Mouse (Mus musculus): Measurements from ENCODE around the gene Ttc24.

Ttc24 gene

DNA sequence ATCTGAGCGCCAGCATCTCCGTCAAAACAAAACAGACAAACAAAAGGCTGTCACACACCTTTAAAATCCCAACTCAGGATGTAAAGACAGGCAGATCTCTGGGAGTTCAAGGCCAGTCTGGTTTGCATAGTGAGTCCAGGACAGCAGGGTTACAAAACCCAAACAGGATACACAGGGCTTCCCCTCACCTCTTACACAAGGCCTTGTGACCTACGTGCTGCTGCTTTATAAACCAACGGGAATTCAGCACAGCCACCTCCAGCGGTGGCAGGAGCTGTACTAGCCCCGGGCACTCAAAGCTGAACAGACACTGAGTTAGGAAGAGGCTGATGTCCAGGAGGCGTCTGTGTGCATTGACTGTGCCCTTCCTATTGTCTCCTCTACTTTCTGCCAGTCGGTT, 663 bp downstream of the Ttc24 start:
- no peak for DNase-seq (ENCODE audit: low spot score)

DNA sequence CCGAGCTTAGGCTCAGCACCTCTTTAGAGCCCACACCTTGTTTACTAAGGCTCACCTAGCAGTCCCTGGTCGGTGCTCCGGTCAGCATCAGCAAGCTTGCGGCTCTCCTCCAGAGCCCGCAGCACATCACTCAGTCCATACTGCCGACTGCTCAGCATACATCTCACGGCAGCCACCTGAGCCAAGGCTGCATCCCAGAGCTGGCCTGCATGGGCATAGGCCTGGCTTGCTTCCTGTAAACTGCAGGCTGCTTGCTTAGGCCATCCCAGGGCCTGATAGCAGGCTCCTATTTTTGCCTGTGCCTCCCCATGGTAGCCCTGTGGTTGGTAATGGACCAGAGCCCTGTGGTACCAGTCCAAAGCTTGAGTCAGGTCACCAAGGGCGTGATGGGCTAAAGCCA, 3.3 kb downstream of the Ttc24 start:
- no peak for DNase-seq (ENCODE audit: low spot score)

DNA sequence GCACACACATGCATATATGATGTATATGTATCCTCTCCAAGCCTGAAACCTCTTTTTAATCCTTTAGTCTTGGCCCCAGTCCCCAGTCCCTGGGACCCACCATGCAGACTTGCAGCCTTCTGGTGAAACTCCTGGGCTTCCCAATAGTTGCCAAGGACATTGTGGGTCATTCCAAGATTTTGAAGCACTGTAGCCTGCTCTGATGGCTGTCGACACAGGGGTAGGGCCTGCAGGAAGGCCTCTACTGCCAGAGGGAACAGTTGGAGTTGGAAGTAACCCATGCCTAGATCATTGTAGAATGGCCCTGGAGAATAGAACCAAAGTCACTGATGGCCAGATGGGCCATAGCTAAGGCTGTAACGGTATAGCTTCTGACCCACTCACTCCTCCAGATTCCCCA, 3.8 kb downstream of the Ttc24 start:
- DNase-seq (ENCODE audit: low spot score), result no peak

DNA sequence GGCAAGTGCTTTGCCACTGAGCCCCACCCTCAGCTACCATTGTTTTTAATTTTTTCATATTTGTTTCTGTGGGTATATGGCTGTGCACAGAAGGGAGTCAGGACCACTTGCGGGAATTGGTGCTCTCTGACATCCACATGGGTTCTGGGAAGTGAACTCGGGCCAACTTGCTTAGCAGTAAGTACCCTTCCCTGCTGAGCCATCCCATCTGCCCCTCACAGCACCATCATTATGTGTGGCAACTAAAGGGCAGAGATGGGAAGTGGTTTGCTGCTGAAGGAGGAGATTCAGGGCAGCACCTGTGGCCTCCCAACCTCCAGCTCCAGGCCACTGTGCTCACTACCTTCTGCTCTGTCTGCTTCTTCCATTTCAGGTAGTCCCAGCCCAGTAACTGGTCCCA, 4.5 kb downstream of the Ttc24 start:
- no peak for DNase-seq (ENCODE audit: low spot score)

DNA sequence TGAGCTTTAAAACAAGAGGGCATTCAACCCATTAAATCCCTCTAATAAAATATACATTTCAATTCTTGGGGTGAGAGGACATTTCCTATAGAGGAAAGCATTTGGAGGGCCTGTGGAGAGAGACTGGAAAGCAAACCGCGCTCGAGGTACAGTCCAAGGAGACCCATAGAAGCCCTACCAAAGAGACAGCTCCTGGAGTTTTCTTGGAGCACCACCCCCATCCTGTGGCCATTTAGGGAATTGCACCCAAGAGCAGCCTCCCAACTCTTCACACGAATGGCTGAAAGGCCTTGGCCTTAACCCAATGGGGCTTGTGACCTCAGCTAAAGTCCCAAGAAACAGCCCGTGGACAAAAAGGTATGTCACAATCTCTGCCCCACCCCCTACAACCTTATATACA, 6.3 kb downstream of the Ttc24 start:
- peak; percentile 92 for DNase-seq (ENCODE audit: low spot score)

DNA sequence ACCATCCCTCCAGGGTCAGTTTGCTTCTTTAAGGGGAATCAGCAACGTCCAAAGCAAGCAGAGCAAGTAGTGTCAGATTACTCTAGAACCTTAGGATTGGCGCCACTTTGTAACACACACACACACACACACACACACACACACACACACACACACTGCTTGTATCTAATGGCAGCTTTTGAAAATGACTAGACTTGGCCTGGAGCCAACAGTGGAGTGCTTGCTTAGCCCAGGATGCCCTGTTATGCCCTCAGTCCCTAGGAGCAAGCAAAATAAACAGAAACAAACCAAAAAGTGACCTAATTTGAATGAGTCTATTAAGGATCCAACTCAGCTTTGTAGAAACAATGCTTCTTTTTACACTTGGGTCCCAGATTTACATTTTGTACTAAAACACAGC, 9.7 kb downstream of the Ttc24 start:
- no peak for DNase-seq (ENCODE audit: low spot score)

DNA sequence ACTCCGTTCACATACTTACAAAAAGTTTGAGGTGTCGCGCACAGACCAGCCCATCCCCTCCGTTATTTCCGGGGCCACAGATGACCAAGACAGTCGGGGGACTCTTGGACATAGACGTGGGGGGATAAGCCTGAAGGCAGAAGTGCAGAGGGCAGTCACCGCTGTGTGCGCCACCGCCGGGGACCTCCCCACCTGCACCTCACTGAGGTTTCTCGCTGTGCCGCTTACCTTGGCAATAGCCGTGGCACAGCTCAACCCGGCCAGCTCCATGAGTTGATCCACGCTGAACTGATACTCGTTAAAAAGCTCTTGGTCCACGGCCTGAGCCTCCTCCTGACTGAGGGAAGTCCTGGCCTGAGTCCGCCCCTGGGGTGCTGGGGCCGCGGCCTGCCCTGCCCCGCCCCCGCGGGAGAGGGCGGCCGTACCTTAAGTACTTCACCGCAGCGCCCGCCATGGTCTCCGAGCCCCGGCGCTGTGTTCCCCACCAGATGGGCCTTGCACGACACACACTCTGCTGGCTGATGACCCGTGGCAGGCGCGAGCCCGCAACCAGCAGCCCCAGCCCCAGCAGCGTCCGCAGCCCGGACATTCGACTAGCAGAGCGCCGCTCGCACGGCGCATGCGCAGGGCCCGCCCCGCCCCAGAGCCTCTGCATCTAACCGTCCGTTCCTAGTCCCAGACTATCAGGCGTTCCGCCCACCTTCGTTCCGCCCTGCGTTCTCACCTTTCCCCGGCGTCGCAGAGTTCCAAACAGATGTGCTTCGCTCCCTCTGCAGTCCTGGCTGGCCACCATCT, 20.0 kb downstream of the Ttc24 start, which contains the start of gene Naxe:
TSS of gene Naxe (minus strand) at position 594 of the 795 bp plus-strand sequence.
- DNase-seq (ENCODE audit: low spot score), result peak; percentile 89

DNA sequence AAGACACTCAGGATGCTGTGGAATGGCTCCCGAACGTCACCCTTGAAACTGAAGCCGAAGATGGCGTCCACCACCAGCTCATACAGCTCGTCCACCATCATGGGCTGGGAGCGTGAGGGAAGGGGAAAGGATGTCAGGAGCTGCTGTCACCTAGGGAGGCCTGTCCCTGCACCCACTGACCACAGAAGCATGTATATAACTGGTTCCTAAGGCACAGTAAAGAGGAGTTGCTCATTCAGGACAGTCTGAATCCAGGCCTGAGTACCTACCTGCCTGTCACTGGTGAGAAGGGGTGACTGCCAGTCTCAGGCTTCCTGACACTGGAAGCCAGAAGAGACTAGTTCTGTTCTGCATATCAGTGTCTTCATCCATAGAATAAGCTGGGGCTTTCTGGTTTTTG, 21.1 kb downstream of the Ttc24 start:
- no peak for DNase-seq (ENCODE audit: low spot score)

DNA sequence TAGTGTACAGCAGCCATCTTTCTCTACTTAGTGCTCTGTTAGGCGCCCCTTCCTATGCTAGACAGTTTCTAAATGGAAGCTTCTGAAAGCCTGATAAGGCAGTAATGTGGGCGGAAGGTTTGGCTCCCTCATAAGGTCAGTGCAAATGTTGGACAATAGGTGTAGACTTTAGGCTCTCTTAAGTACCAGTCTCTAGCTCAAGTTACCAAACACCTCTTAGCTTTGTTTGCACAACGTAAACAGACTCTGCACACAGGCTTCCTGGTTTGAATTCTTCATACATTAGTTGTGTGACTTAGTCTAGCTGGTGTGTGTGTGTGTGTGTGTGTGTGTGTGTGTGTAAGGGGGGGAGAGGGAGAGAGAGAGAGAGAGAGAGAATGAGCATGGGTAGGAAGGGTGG, 28.6 kb downstream of the Ttc24 start:
- DNase-seq (ENCODE audit: low spot score), result no peak

GRCm38 (mm10) chr3:88042661-88043421, 35.3 kb downstream of the Ttc24 start, which contains the start of gene Gpatch4:
TSS of gene Gpatch4 (plus strand) at chr3:88043108.
- DNase-seq (ENCODE audit: low spot score), result peak; percentile 83

DNA sequence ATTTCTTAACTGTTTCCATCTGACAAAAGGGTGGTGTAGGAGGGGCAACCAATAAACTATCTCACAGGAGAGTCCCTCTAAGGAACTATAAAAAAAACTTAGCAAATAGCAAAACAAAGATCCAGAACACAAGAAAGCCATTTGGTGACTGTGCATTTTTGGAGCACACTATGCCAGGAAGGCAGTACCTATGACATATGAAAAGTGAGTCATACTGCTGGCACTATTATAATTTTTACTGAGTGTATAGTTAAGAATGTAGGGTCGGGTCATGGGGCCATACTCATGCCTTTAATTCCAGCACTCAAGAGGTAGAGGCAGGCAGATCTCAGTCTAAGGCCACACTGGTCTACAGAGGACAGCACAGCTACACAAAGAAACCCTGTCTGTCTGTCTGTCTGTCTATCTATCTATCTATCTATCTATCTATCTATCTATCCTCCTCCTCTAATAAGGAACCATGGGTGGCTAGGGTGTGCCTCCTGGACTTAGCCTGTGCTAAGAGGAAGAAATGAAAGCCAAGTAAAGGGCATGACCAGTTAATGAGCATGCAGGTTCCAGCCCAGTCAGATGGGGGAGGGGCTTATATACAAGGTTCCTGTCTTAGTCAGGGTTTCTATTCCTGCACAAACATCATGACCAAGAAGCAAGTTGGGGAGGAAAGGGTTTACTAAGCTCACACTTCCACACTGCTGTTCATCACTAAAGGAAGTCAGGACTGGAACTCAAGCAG, 42.4 kb downstream of the Ttc24 start:
- DNase-seq (ENCODE audit: low spot score), result no peak

DNA sequence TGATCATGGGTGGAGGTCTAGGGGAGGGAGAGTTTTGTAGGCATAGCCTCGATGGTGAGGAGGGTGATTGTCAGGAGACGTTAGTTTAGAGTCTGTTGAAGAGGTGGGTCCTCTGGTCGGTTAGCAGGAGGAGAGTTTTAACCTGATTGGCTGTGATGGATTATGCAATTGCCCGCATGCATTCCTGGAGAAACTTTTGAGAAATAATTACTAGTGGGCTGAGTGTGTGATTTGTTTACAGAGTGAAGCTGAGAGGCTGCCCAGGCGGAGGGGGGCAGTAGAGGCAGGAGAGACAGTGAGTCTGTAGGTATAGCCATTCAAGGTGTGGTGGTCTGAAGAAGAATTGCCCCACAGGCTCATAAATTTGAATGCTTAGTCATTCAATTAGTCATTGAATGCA, 44.6 kb downstream of the Ttc24 start:
- DNase-seq (ENCODE audit: low spot score), result no peak

DNA sequence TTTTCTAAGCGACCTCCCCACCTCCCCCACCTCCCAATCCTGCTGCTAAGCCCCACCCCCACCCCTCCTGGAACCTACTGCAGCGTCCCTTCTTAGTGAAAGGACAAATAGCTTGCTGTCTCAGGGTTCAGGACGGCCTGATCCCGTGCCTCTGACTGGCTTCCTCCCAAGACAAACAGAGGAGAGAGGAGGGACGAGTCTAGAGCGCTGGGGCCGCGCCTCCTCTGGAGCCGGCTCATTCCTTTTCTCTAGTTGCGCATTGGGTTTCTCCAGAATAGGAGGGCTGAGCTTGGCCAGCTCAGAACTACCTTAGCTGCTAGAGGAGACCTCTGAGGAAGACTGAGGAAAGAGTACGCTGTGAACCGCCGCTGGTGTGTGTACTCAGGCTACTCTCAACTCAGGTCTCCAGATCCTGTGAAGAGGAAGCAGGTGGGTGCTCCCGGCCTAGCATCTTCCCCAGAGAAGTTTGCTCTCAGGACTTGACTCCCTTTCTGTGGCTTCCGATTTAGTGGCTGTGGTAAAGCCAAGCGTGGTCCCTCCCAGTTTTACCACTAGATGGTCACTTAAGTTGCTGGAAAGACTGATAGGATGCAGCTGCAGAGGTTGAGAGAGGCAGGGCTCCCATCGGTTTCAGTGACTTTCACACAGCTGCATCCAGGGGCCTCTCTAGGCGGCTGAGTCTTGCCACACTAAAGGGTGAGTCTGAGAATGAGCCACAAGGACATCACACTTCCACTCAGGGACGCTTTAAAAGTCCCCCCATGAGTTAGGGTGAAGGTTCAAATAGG, 47.3 kb downstream of the Ttc24 start:
- DNase-seq (ENCODE audit: low spot score), result peak; percentile 59

GRCm38 (mm10) chr3:88027434-88028186, 50.5 kb downstream of the Ttc24 start, which contains the start of gene Hapln2:
TSS of gene Hapln2 (minus strand) at chr3:88027583.
- no peak for DNase-seq (ENCODE audit: low spot score)

DNA sequence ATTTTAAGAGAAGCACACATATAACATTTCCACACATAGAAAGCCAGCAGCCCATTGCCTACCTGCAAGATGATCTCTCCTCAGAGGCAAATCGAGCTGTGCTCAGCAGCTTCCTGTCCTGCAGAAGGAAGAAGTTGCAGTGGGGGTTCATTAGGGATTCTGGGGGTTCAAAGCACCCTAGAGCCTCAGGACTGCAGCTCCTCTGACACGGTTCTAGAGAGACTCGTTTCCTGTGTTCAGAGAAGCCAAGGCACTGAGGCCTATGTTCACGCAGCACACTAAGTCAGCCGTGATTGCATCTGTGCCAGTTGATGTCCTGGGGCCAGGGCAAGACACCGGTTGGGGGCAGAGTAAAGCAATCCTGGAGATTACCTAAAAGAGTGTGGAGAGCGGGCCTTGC, 51.3 kb downstream of the Ttc24 start:
- DNase-seq (ENCODE audit: low spot score), result no peak

- DNase-seq (ENCODE audit: low spot score), result peak; percentile 67
Observed at GRCm38 (mm10) chr3:88023192-88024074, 54.7 kb downstream of the Ttc24 start.

DNA sequence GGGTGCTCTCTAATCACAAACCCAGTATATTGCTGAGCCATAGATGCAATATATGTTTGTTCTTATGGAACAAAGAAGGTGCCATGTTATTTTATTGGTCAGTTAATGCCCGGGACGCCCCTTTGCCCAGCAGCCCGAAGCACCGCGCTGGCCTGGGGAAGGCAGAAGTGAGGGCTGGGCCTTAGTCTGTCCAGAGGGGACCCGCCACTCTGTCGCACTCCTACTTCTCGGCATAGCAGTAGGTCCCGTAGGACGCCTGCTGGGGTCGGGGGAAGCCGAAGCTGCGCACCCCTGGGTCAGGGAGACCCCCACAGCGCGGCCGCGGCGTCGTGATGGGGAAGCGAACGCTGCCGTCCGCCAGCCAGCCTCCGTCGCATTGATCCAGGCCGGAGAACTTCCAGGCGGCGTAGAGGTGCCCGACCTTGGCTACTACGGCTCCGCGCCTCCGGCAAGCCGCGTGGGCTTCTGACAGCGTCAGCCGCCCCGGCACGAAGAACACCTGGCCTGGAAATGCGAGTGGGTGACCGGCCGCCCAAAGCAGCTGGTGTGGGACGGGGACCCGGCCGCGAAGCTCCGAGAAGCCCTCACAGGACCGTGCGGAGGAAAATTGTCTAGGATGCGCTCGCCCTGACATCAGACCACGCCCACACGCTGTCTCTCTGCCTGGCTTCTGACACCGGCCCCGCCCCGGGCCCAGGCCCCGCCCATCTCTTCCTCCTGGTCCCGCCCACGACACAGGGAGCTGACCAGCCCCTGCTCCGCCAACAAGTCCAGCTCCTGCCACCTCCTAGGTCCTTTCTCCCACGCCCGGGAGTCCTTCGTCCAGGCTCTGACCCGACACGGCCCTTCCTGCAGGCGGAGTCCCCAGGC, 55.5 kb downstream of the Ttc24 start:
- peak; percentile 96 for DNase-seq (ENCODE audit: low spot score)

Measured in testis, postnatal 10 days (tissue).